Mouse (Mus musculus): ENCODE results near the gene Cnga3. TPM values are rescaled to one million over a fixed set of nuclear protein-coding genes. Genes with fewer than 3 reads are reported as not detected.

The Cnga3 gene
- total and polyA plus RNA-seq, 3 experiments, result 0.08 to 0.36 (median 0.30) TPM

- dilution Hi-C loops (cut with MboI; ENCODE audit: extremely low pct_ligation_motif_present, extremely low pct_unique_long_range_greater_than_20kb, low sequenced_read_pairs), result no loop called here
- in situ Hi-C loops (cut with MboI; ENCODE audit: low pct_ligation_motif_present, low pct_unique_long_range_greater_than_20kb, low sequenced_read_pairs), result loop anchor here (25.0 kb wide), 1 partner anchor 318 kb away; no protein-coding TSS in a partner anchor
Measured at GRCm38 (mm10) chr1:37230404-37230803, 16.2 kb downstream of the Cnga3 start.

GRCm38 (mm10) chr1:37231295-37231701 is 17.1 kb downstream of the Cnga3 start:
- TF ChIP-seq JUN (IDR thresholded peaks at IDR 0.05; ENCODE audit: insufficient read depth, low read depth, low read length) (no peak), ZKSCAN1 (IDR thresholded peaks at IDR 0.05; ENCODE audit: borderline replicate concordance, low read depth, low read length) (no peak), ELF1 (IDR thresholded peaks at IDR 0.05; ENCODE audit: low read depth, low read length) (no peak), MAFK (IDR thresholded peaks at IDR 0.05; ENCODE audit: insufficient replicate concordance, low read length) (no peak), ETS1 (conservative IDR thresholded peaks at IDR 0.05; ENCODE audit: low read depth, low read length) (no peak), IRF4 (IDR thresholded peaks at IDR 0.05; ENCODE audit: low read depth, low read length) (no peak), BHLHE40 (IDR thresholded peaks at IDR 0.05; ENCODE audit: low read depth, low read length) (no peak), TBP (conservative IDR thresholded peaks at IDR 0.05; ENCODE audit: low read depth, low read length) (no peak)
- H3K4me3 ChIP-seq (replicated peaks in 1 of 3; ENCODE audit: low read depth in 2 of 3, low read length in 2 of 3, poor library complexity in 1 of 3), result no peak overlapping the region
- H3K79me2 ChIP-seq (replicated peaks; ENCODE audit: control insufficient read depth, extremely low read depth, insufficient read depth, poor library complexity, severe bottlenecking), result no peaks in the 10 kb centered on the region
- in situ Hi-C loops (cut with MboI; ENCODE audit: low pct_ligation_motif_present, low pct_unique_long_range_greater_than_20kb, low sequenced_read_pairs), result loop anchor here (25.0 kb wide), 1 partner anchor 319 kb away; no protein-coding TSS in a partner anchor
- peaks cover 0 to 5% of the 10 kb centered on the region in 2 experiments; a peak in 1 of 4 replicates for H3K4me1 ChIP-seq (ENCODE audit: control insufficient read depth in 1 of 2, insufficient read depth in 2 of 2)
- DNase-seq (ENCODE audit: extremely low read depth), result no peak
- H3K9me3 ChIP-seq (replicated peaks; ENCODE audit: low read length), result peaks cover 10% of the 10 kb centered on the region
- no peak overlapping the region for H3K9ac ChIP-seq (ENCODE audit: insufficient read depth, low read depth)
- H3K27me3 ChIP-seq (replicated peaks), result peaks cover 9% of the 10 kb centered on the region
- H3K36me3 ChIP-seq (replicated peaks in 1 of 2; ENCODE audit: control insufficient read depth in 1 of 2, insufficient read depth in 1 of 2, low read length in 1 of 2), result no peaks in the 10 kb centered on the region
- dilution Hi-C loops (cut with MboI; ENCODE audit: extremely low pct_ligation_motif_present, extremely low pct_unique_long_range_greater_than_20kb, low sequenced_read_pairs), result no loop called here
- H3K27ac ChIP-seq (ENCODE audit: insufficient read depth, low read depth), result no peak overlapping the region
- H3K4me2 ChIP-seq (ENCODE audit: insufficient read depth, low read depth, poor library complexity, severe bottlenecking), result no peak overlapping the region

More at GRCm38 (mm10) chr1:37230404-37230803, 16.2 kb downstream of the Cnga3 start:
- no peaks in the 10 kb centered on the region for H3K36me3 ChIP-seq (replicated peaks in 1 of 2; ENCODE audit: control insufficient read depth in 1 of 2, insufficient read depth in 1 of 2, low read length in 1 of 2)
- no peak overlapping the region for H3K4me3 ChIP-seq (replicated peaks in 1 of 3; ENCODE audit: low read depth in 2 of 3, low read length in 2 of 3, poor library complexity in 1 of 3)
- no peak for DNase-seq (ENCODE audit: extremely low read depth)
- no peak overlapping the region for H3K27ac ChIP-seq (ENCODE audit: insufficient read depth, low read depth)
- H3K27me3 ChIP-seq (replicated peaks), result peaks cover 11% of the 10 kb centered on the region
- TF ChIP-seq MAZ (IDR thresholded peaks at IDR 0.05; ENCODE audit: low read depth, low read length), result no peak
- no peak for TF ChIP-seq EP300 (IDR thresholded peaks at IDR 0.05; ENCODE audit: low read length)
- no peak for TF ChIP-seq JUN (IDR thresholded peaks at IDR 0.05; ENCODE audit: insufficient read depth, low read depth, low read length)
- no peak for TF ChIP-seq CHD2 (IDR thresholded peaks at IDR 0.05; ENCODE audit: low read length)
- no peak for TF ChIP-seq ZMIZ1 (IDR thresholded peaks at IDR 0.05; ENCODE audit: low read depth, low read length)
- no peak for TF ChIP-seq UBTF (IDR thresholded peaks at IDR 0.05; ENCODE audit: low read depth, low read length)
- no peak for TF ChIP-seq USF1 (IDR thresholded peaks at IDR 0.05; ENCODE audit: low read depth, low read length)
- TF ChIP-seq SMC3 (IDR thresholded peaks at IDR 0.05; ENCODE audit: low read depth, low read length), result no peak
- no peak for TF ChIP-seq MAFK (IDR thresholded peaks at IDR 0.05; ENCODE audit: insufficient replicate concordance, low read length)
- TF ChIP-seq KAT2A (IDR thresholded peaks at IDR 0.05; ENCODE audit: insufficient replicate concordance, low read length), result no peak
- no peak overlapping the region for H3K4me2 ChIP-seq (ENCODE audit: insufficient read depth, low read depth, poor library complexity, severe bottlenecking)
- peaks cover 10% of the 10 kb centered on the region for H3K9me3 ChIP-seq (replicated peaks; ENCODE audit: low read length)
- no peak overlapping the region for H3K9ac ChIP-seq (ENCODE audit: insufficient read depth, low read depth)
- H3K79me2 ChIP-seq (replicated peaks; ENCODE audit: control insufficient read depth, extremely low read depth, insufficient read depth, poor library complexity, severe bottlenecking), result no peaks in the 10 kb centered on the region
- H3K4me1 ChIP-seq (ENCODE audit: control insufficient read depth in 1 of 2, insufficient read depth in 2 of 2), result peaks cover 0 to 5% of the 10 kb centered on the region in 2 experiments; a peak in 1 of 4 replicates
